Mouse (Mus musculus) heart, postnatal 0 days (tissue): ENCODE results near the gene Lrch4.

Experiments
- CTCF ChIP-seq: IDR thresholded peaks from 2 replicates; pipeline ENCODE4 v1.5.1; 2016; ENCODE audit warnings: antibody characterized with exemption, control low read depth, low read depth
- EP300 ChIP-seq: IDR thresholded peaks from 2 replicates; pipeline ENCODE4 v1.6.1; 2016; ENCODE audit warnings: antibody characterized with exemption, low read depth

DNA sequence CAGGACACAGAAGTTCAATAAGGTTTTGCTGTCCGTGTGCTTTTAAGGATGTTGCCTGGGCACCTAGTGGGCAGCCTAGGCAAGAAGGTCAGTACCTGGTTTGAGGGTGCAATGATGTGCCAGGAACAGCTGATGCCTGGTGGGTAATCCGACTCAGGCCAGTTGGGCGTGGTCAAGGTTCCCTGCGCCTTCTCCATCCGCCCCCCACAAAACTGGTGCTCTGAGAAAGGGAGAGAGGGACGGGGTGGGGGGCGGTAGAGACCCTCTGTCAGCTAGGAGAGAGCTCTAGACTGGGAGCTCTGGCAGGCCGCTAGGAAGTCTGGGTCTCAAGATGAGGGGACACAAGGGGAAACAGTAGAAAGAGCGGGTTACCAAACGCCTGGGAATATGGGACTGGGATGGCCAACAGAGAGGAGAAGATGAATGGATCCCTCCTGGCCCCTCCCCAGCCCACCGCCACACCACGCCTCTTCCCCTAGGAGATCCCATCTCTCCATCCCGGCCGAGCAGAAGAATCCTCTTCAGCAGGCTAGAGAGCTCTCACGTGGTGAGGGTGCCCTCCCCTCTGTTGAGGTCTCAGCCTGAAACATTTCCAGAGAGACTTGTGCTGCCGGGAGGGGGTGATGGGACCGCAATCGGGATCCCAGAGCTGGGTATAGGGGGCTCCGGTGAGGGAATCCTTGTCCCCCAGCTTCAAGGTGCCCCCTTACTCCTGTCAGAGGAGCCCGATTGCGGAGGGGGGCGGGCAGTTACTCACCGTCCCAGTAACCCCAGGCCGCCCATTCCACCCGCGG, 20.9 kb upstream of the Lrch4 start:
- TF ChIP-seq CTCF (no peak), EP300 (no peak)
